Mouse (Mus musculus): ENCODE measurements around the gene Olfr458. TPM values are rescaled to one million over a fixed set of nuclear protein-coding genes. Genes with fewer than 3 reads are reported as not detected.
"Not testable (repeated sequence)": the region's sequence is repeated elsewhere in the genome, so short reads cannot be mapped to it uniquely, and the experiment has no call there.

The Olfr458 gene
- polyA plus RNA-seq (2012; rRNA removed) = not detected in 2 replicates

DNA sequence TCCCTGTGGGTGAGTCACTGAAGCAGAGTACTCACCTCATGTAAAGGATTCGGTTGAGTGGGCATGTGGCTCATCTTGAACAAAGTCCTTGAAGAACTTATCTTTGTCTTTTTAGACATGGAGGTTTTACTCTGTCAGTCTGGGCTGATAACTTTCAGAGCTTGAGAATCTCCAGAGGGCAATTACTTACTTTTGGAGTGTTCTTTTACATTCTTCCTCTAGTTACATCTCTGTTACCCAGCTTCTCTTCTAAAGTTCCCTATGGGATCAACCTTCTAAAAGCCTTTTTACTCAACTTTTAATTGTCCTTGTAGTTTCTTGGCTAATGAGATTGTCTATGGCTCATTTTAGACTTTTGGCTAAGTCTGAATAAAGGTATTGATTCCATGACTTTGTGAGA lies at the start of gene Olfr458:
Gene Olfr458 (minus strand): TSS at position 101 of the 400 bp plus-strand sequence.
- no peak within 1 kb of the TSS for H3K4me3 ChIP-seq (replicated peaks; ENCODE audit: extremely low read depth, low read depth, low read length)
- no peak for TF ChIP-seq POLR2A (IDR thresholded peaks at IDR 0.05; ENCODE audit: borderline replicate concordance, extremely low read depth, low read depth, low read length)
- TF ChIP-seq CTCF (IDR thresholded peaks at IDR 0.05; ENCODE audit: insufficient read depth, low read length) = no peak
- no peaks in the 10 kb centered on the region for H3K4me1 ChIP-seq (ENCODE audit: control insufficient read depth, insufficient read depth, low read length)
- 80% methylated on average over 1 of the region's 1 CpGs for WGBS
- DNase-seq = no peak

DNA sequence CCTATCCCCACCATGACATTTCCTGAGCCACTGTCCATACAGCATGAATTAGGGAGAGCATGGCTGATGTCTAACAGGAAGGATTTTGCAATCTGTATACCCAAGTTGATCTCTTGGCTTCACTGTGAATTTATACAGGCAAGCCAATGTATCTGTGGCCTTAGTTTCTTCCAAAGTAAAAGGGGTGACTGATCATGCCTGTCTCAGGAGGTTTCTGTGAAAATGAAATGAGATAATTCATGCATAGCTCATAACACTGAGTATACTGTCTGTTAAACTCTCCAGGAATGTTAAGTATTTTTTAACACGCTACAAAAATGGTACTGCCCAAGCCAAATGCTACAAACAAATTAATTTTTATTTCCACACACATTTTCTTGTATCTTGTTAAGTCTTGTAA lies 48.5 kb upstream of the Olfr458 start:
- TF ChIP-seq CTCF (IDR thresholded peaks at IDR 0.05; ENCODE audit: insufficient read depth, low read length) (no peak), POLR2A (IDR thresholded peaks at IDR 0.05; ENCODE audit: borderline replicate concordance, extremely low read depth, low read depth, low read length) (no peak)
- H3K4me3 ChIP-seq (replicated peaks; ENCODE audit: extremely low read depth, low read depth, low read length) = no peak overlapping the region
- DNase-seq = no peak
- WGBS = 58% methylated on average over 1 of the region's 1 CpGs
- no peaks in the 10 kb centered on the region; the same call in 1 of the 2 replicates for H3K4me1 ChIP-seq (ENCODE audit: control insufficient read depth, insufficient read depth, low read length)

DNA sequence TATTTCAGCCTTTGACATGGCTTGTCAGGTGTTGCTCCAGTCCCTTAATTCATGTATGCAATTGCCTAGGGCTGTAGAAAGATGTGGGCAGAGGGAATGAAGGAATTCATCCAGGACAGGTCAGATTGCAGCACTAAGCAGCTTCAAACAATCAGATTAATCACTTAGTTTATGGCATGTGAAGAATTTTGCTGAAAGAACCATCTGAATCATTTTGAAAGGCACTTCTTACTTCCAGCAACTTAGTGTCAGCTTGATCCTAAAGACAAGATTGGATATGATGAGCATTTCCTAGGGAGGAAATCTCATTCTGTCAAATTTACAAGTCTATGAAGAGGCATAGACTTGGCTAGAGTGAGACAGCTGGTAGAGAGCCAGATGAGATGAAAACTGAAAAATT lies 44.3 kb upstream of the Olfr458 start:
- Histone ChIP-seq H3K4me3 (replicated peaks; ENCODE audit: extremely low read depth, low read depth, low read length) (no peak overlapping the region), H3K4me1 (ENCODE audit: control insufficient read depth, insufficient read depth, low read length) (no peaks in the 10 kb centered on the region; the same call in 1 of the 2 replicates)
- no peak for DNase-seq
- no peak for TF ChIP-seq POLR2A (IDR thresholded peaks at IDR 0.05; ENCODE audit: borderline replicate concordance, extremely low read depth, low read depth, low read length)
- TF ChIP-seq CTCF (IDR thresholded peaks at IDR 0.05; ENCODE audit: insufficient read depth, low read length) = no peak

DNA sequence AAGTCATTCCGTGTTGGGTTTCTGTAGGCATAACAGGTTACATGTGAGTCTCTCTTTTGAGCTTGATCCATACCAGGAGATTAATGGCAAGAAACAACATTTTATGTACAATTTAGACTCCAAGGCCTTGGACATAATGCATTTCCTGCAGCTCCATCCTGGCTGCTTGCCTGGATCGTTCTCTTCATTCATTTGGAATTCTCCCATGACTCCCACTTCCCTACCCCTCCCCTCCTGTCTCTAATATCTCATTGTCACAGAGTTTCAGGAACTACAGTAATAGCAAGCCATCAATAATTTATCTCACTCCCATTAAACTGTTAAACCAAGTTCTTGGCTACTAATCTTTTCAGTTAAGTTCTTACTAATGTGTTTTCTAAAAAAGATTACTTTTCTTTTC lies 38.5 kb upstream of the Olfr458 start:
- Histone ChIP-seq H3K4me3 (replicated peaks; ENCODE audit: extremely low read depth, low read depth, low read length) (no peak overlapping the region), H3K4me1 (ENCODE audit: control insufficient read depth, insufficient read depth, low read length) (no peaks in the 10 kb centered on the region)
- 61% methylated on average over 2 of the region's 2 CpGs for WGBS
- DNase-seq = no peak
- no peak for TF ChIP-seq POLR2A (IDR thresholded peaks at IDR 0.05; ENCODE audit: borderline replicate concordance, extremely low read depth, low read depth, low read length)
- TF ChIP-seq CTCF (IDR thresholded peaks at IDR 0.05; ENCODE audit: insufficient read depth, low read length) = no peak

DNA sequence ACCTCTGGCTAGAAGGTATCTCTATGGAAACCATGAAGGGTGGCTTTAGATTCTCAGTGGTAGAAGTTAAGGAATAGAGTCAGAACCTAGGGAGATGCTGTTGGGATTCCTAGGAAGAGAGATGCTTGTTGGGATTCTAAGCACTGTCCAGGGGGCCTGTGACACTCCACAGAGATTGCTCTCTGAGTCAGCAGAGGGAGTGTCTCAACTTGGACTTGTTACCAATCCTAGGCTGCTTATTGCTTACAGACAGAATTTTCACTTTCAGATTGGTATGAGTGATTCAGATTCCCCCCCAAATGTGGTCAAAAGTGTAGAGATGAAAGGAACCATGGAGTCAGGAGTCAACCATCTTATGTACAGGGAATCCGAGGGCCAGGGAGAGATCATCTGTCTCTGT lies 24.7 kb upstream of the Olfr458 start:
- DNase-seq = no peak
- 54% methylated on average over 1 of the region's 1 CpGs for WGBS
- TF ChIP-seq CTCF (IDR thresholded peaks at IDR 0.05; ENCODE audit: insufficient read depth, low read length) = no peak
- no peak for TF ChIP-seq POLR2A (IDR thresholded peaks at IDR 0.05; ENCODE audit: borderline replicate concordance, extremely low read depth, low read depth, low read length)
- H3K4me3 ChIP-seq (replicated peaks; ENCODE audit: extremely low read depth, low read depth, low read length) = no peak overlapping the region
- H3K4me1 ChIP-seq (ENCODE audit: control insufficient read depth, insufficient read depth, low read length) = no peaks in the 10 kb centered on the region

DNA sequence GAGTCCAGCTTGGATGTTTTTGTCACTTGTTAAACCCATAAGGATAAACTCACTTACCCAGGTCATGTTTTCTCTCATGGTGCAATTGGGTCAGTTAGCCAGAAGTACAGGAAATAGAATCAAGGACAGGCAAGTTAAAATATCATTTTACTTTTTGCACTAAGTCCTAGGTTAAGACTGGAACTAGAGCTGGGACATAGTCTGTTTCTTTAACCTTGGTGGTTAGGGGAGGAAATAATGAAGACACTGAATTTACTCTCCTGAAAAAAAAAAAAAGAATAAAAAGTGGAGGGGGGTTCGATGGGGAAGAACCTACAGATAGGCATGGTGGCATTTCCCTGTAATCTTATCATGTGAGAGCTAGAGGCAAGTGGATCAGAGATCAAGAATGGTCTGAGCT lies 22.1 kb upstream of the Olfr458 start, which contains the start of gene Olfr456:
Gene Olfr456 (minus strand): TSS at position 101 of the 400 bp plus-strand sequence.
- DNase-seq = no peak
- no peak within 1 kb of the TSS for H3K4me3 ChIP-seq (replicated peaks; ENCODE audit: extremely low read depth, low read depth, low read length)
- H3K4me1 ChIP-seq (ENCODE audit: control insufficient read depth, insufficient read depth, low read length) = no peaks in the 10 kb centered on the region
- TF ChIP-seq CTCF (IDR thresholded peaks at IDR 0.05; ENCODE audit: insufficient read depth, low read length) = no peak
- TF ChIP-seq POLR2A (IDR thresholded peaks at IDR 0.05; ENCODE audit: borderline replicate concordance, extremely low read depth, low read depth, low read length) = no peak
- WGBS = 90% methylated on average over 1 of the region's 1 CpGs

DNA sequence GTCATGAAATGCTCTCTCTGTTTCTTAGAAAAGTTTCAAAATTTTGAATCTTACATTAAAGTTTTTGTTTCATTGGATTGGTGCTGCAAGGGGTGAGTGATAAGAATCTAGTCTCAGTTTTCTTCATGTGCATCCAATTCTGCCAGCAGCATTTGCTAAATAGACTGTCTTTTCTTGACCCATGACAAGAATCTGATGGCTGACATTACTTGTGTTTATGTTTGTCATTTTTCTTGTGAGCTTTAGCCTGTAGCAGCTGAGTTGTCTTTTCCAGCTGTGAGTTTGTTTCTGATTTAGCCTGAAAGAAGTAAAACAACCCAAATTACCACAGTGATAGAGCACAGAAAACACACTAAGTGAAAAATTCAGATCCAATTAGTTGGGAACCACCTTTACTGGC lies 19.6 kb upstream of the Olfr458 start:
- H3K4me1 ChIP-seq (ENCODE audit: control insufficient read depth, insufficient read depth, low read length) = no peaks in the 10 kb centered on the region
- TF ChIP-seq POLR2A (IDR thresholded peaks at IDR 0.05; ENCODE audit: borderline replicate concordance, extremely low read depth, low read depth, low read length) (no peak), CTCF (IDR thresholded peaks at IDR 0.05; ENCODE audit: insufficient read depth, low read length) (no peak)
- H3K4me3 ChIP-seq (replicated peaks; ENCODE audit: extremely low read depth, low read depth, low read length) = no peak overlapping the region
- no peak for DNase-seq

DNA sequence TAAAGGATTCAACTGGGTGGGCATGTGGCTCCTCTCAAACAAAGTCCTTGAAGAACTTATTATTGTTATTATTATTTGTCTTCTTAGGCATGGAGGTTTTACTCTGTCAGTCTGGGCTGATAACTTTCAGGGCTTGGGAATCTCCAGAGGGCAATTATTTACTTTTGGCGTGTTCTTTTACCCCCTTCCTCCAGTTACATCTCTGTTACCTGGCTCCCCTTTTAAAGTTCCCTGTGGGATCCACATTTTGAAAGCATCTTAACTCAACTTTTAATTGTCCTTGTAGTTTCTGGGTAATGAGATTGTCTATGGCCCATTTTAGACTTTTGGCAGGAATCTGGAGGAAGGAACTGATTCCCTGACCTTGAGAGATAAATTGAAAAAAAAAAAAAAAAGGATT lies 11.2 kb upstream of the Olfr458 start, which contains the start of gene Olfr457:
Gene Olfr457 (minus strand): TSS at position 101 of the 400 bp plus-strand sequence.
- Histone ChIP-seq H3K4me3 (replicated peaks; ENCODE audit: extremely low read depth, low read depth, low read length) (no peak within 1 kb of the TSS), H3K4me1 (ENCODE audit: control insufficient read depth, insufficient read depth, low read length) (no peaks in the 10 kb centered on the region)
- no peak for TF ChIP-seq POLR2A (IDR thresholded peaks at IDR 0.05; ENCODE audit: borderline replicate concordance, extremely low read depth, low read depth, low read length)
- TF ChIP-seq CTCF (IDR thresholded peaks at IDR 0.05; ENCODE audit: insufficient read depth, low read length) = no peak
- WGBS = 82% methylated on average over 1 of the region's 1 CpGs
- no peak for DNase-seq

DNA sequence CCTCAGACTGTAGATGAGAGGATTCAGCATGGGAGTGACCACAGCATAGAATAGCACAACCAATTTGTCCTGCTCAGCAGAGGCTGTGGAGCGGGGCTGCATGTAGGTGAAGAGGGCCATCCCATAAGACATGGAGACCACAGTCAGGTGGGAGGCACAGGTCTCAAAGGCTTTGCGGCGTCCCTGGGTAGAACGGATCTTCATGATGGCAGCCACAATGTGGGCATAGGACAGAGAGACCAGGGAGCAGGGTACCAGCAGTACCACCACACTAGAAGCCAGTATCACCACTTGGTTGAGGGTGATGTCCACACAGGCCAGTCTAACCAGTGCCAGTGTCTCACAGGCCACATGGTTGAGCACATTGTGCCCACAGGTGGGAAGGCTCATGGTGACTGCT lies 6.3 kb upstream of the Olfr458 start:
- not testable (repeated sequence) for H3K4me3 ChIP-seq (replicated peaks; ENCODE audit: extremely low read depth, low read depth, low read length); DNase-seq; H3K4me1 ChIP-seq (ENCODE audit: control insufficient read depth, insufficient read depth, low read length)
- 96% methylated on average over 4 of the region's 4 CpGs for WGBS

DNA sequence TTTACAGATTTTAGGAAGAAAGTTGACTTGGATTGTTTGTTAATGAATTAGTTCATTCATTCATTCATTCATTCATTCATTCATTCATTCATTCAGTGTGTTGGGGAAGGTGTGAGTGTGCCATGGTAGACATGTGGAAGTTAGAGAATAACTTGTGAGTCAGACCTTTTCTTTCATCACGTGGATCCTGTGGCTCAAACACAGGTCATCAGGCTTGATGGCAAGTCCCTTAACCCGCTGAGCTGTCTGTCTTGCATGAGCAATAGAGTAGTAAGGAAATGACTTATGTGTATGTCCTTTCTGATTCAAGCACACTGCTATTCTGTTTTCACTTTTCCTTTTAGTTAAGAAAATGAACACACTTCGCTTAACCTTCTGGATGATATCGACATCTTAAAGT lies 5.5 kb upstream of the Olfr458 start:
- 86% methylated on average over 4 of the region's 4 CpGs for WGBS

More for the DNA sequence above, 5.5 kb upstream of the Olfr458 start:
- Histone ChIP-seq H3K4me1 (ENCODE audit: control insufficient read depth, insufficient read depth, low read length) (no peaks in the 10 kb centered on the region), H3K4me3 (replicated peaks; ENCODE audit: extremely low read depth, low read depth, low read length) (no peak overlapping the region)
- no peak for DNase-seq
- TF ChIP-seq POLR2A (IDR thresholded peaks at IDR 0.05; ENCODE audit: borderline replicate concordance, extremely low read depth, low read depth, low read length) (no peak), CTCF (IDR thresholded peaks at IDR 0.05; ENCODE audit: insufficient read depth, low read length) (no peak)
